Mouse (Mus musculus): ENCODE measurements around the gene Cox8b. TPM values are rescaled to one million over a fixed set of nuclear protein-coding genes. Genes with fewer than 3 reads are reported as not detected.

The Cox8b gene
- total and polyA plus RNA-seq, 3 experiments: not detected

DNA sequence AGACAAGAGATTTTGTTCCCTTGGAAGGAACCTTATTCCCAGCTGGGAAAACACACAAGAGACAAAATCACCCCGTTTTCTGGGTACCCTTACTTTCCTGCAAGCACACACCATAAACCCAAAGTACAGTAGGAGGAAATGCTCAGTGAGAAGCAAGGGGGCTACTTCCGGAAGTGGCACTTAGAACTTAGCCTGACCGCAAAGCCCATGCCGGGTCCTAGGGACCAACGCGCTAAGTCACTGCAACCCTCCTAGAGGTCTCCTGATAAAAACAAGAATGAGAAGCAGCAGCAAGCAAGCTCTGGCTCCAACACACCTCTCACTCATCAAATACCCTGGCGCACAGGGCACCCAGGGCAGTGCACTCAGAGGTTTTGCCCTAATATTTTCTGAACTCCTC is 20.9 kb downstream of the Cox8b start:
- peaks cover 0 to 14% of the 10 kb centered on the region in 2 experiments; a peak in 3 of 4 replicates for H3K4me1 ChIP-seq (ENCODE audit: control insufficient read depth in 1 of 2, insufficient read depth in 2 of 2, low read length in 2 of 2)
- no peak overlapping the region for H3K9ac ChIP-seq (ENCODE audit: control insufficient read depth, low read depth, low read length, poor library complexity, severe bottlenecking)
- H3K4me3 ChIP-seq (ENCODE audit: control insufficient read depth in 1 of 2, insufficient read depth in 1 of 2, low read depth in 2 of 2, low read length in 2 of 2): no peak overlapping the region
- H3K9me3 ChIP-seq (replicated peaks; ENCODE audit: insufficient read depth, low read length): no peaks in the 10 kb centered on the region
- TF ChIP-seq RCOR1 (IDR thresholded peaks at IDR 0.05; ENCODE audit: low read depth, low read length) (no peak), ELF1 (IDR thresholded peaks at IDR 0.05; ENCODE audit: low read depth, low read length) (no peak)
- no peaks in the 10 kb centered on the region for H3K27me3 ChIP-seq (ENCODE audit: control insufficient read depth in 1 of 2, insufficient read depth in 2 of 2, low read length in 2 of 2)
- no peak overlapping the region for H3K27ac ChIP-seq (ENCODE audit: control insufficient read depth, low read depth, low read length)
- DNase-seq (ENCODE audit: low read depth, low spot score): no peak
- H3K36me3 ChIP-seq (ENCODE audit: control insufficient read depth in 1 of 2, insufficient read depth in 2 of 2, low read length in 2 of 2): peaks cover 0 to 18% of the 10 kb centered on the region in 2 experiments; a peak in 2 of 4 replicates
- H3K79me2 ChIP-seq (ENCODE audit: control insufficient read depth, insufficient read depth, low read length, poor library complexity): peaks cover 15% of the 10 kb centered on the region

DNA sequence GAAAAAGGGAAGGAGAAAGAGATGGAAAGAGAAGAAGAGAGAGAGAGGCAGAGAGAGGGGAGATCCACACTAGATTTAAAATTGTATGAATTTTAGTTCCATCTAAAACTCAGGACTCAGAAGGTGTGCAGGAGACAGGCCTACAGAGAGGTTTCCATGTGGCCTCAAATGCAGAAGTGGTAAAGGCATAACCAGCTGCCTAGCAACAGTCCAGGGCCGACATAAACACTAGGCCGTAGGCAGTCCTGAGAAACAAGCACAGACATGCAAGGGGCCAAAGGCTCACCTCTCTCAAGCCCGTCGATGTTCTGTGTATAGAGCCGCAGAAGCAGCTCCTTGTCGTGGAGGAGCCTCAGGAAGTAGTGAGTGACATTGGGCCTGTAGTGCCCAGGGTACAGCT is 22.9 kb downstream of the Cox8b start:
- TF ChIP-seq GATA1 (IDR thresholded peaks at IDR 0.05; ENCODE audit: low read depth, low read length) (no peak), POLR2A (IDR thresholded peaks at IDR 0.05; ENCODE audit: control insufficient read depth in 1 of 2, insufficient read depth in 1 of 2, low read depth in 1 of 2, low read length in 2 of 2, poor library complexity in 1 of 2) (no peak), MAFK (IDR thresholded peaks at IDR 0.05; ENCODE audit: borderline replicate concordance, low read depth, low read length) (no peak), ZKSCAN1 (IDR thresholded peaks at IDR 0.05; ENCODE audit: low read depth, low read length) (no peak), USF2 (IDR thresholded peaks at IDR 0.05; ENCODE audit: borderline replicate concordance in 1 of 2, insufficient read depth in 1 of 2, low read depth in 1 of 2, low read length in 2 of 2) (no peak), GABPA (IDR thresholded peaks at IDR 0.05; ENCODE audit: low read depth, low read length) (no peak)
- Histone ChIP-seq H3K9ac (ENCODE audit: control insufficient read depth, low read depth, low read length, poor library complexity, severe bottlenecking) (no peak overlapping the region), H3K4me3 (ENCODE audit: control insufficient read depth in 1 of 2, insufficient read depth in 1 of 2, low read depth in 2 of 2, low read length in 2 of 2) (no peak overlapping the region), H3K79me2 (ENCODE audit: control insufficient read depth, insufficient read depth, low read length, poor library complexity) (peaks cover 4% of the 10 kb centered on the region), H3K4me1 (ENCODE audit: control insufficient read depth in 1 of 2, insufficient read depth in 2 of 2, low read length in 2 of 2) (peaks cover 0 to 10% of the 10 kb centered on the region in 2 experiments; a peak in 2 of 4 replicates), H3K36me3 (ENCODE audit: control insufficient read depth in 1 of 2, insufficient read depth in 2 of 2, low read length in 2 of 2) (peaks cover 0 to 11% of the 10 kb centered on the region in 2 experiments; a peak in 2 of 4 replicates), H3K27me3 (ENCODE audit: control insufficient read depth in 1 of 2, insufficient read depth in 2 of 2, low read length in 2 of 2) (no peaks in the 10 kb centered on the region), H3K27ac (ENCODE audit: control insufficient read depth, low read depth, low read length) (no peak overlapping the region), H3K9me3 (replicated peaks; ENCODE audit: insufficient read depth, low read length) (no peaks in the 10 kb centered on the region)
- DNase-seq (ENCODE audit: low read depth, low spot score): no peak

DNA sequence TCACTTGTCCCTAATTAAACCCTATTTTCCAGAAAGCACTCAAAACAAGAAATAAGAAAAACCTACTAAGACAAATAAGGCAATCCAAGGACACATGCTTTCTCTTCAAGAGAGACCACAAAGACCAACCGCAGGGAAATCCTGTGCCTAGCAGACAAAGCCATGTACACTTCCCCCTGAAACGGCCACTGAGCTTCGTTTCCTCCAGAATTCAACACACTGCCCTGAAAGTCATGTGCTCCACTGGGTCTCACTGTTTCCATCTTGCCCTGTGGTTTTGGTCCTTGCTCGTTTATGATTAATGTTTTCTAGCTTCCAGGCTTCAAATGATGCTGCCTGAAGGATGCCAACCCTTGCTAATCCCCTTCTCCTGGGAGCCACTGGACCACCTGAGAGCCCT is 26.0 kb downstream of the Cox8b start:
- Histone ChIP-seq H3K9ac (ENCODE audit: control insufficient read depth, low read depth, low read length, poor library complexity, severe bottlenecking) (no peak overlapping the region), H3K9me3 (replicated peaks; ENCODE audit: insufficient read depth, low read length) (no peaks in the 10 kb centered on the region), H3K4me1 (ENCODE audit: control insufficient read depth in 1 of 2, insufficient read depth in 2 of 2, low read length in 2 of 2) (0 out of 4 replicates have a peak, but pooled peaks cover 0 to 5% of the 10 kb centered on the region in 2 experiments), H3K36me3 (ENCODE audit: control insufficient read depth in 1 of 2, insufficient read depth in 2 of 2, low read length in 2 of 2) (peaks cover 0 to 4% of the 10 kb centered on the region in 2 experiments; a peak in 1 of 4 replicates), H3K4me3 (ENCODE audit: control insufficient read depth in 1 of 2, insufficient read depth in 1 of 2, low read depth in 2 of 2, low read length in 2 of 2) (no peak overlapping the region), H3K79me2 (ENCODE audit: control insufficient read depth, insufficient read depth, low read length, poor library complexity) (no peaks in the 10 kb centered on the region; the same call in 1 of the 2 replicates), H3K27me3 (ENCODE audit: control insufficient read depth in 1 of 2, insufficient read depth in 2 of 2, low read length in 2 of 2) (no peaks in the 10 kb centered on the region), H3K27ac (ENCODE audit: control insufficient read depth, low read depth, low read length) (no peak overlapping the region)
- TF ChIP-seq POLR2AphosphoS2 (IDR thresholded peaks at IDR 0.05; ENCODE audit: low read length) (no peak), ZNF384 (IDR thresholded peaks at IDR 0.05; ENCODE audit: low read depth, low read length) (no peak), UBTF (IDR thresholded peaks at IDR 0.05; ENCODE audit: borderline replicate concordance, insufficient read depth, low read depth, low read length) (no peak), TAL1 (IDR thresholded peaks at IDR 0.05; ENCODE audit: low read length) (no peak), CHD1 (IDR thresholded peaks at IDR 0.05; ENCODE audit: low read depth, low read length) (no peak), TCF12 (IDR thresholded peaks at IDR 0.05; ENCODE audit: low read depth, low read length) (no peak), SMC3 (IDR thresholded peaks at IDR 0.05; ENCODE audit: low read depth, low read length) (no peak), ZKSCAN1 (IDR thresholded peaks at IDR 0.05; ENCODE audit: low read depth, low read length) (no peak), TBP (IDR thresholded peaks at IDR 0.05; ENCODE audit: low read depth, low read length) (no peak), USF2 (IDR thresholded peaks at IDR 0.05; ENCODE audit: borderline replicate concordance in 1 of 2, insufficient read depth in 1 of 2, low read depth in 1 of 2, low read length in 2 of 2) (no peak), NRF1 (IDR thresholded peaks at IDR 0.05; ENCODE audit: insufficient read depth, low read depth, low read length, poor library complexity, severe bottlenecking) (no peak)
- DNase-seq (ENCODE audit: low read depth, low spot score): no peak
